Mouse (Mus musculus) hindbrain, postnatal 0 days (tissue): ENCODE measurements around the gene Gm5580. TPM values are rescaled to one million over a fixed set of nuclear protein-coding genes. Genes with fewer than 3 reads are reported as not detected.
"Not testable (repeated sequence)": the region's sequence is repeated elsewhere in the genome, so short reads cannot be mapped to it uniquely, and the experiment has no call there.

ENCODE experiments used
- ATAC-seq: fragments of 200-750 bp; cut with Nextera tagmentation; 2 replicates; pipeline ENCODE4 v1.8.0; 2017; ENCODE audit warnings: mild to moderate bottlenecking, moderate TSS enrichment, moderate library complexity
- DNase-seq: peaks from one replicate; pipeline ENCODE4 v3.0.0-alpha.2; 2015; ENCODE audit warnings: low spot score
- H3K27ac ChIP-seq: fragments of 300-500 bp; sonication (generic); 2 replicates; pipeline ENCODE4 v1.5.1; 2014; ENCODE audit warnings: mild to moderate bottlenecking
- H3K27me3 ChIP-seq: fragments of 300-500 bp; sonication (generic); 2 replicates; pipeline ENCODE4 v1.6.1; 2014; ENCODE audit warnings: low read length, mixed read lengths; ENCODE audit not compliant: insufficient read depth
- H3K36me3 ChIP-seq: fragments of 300-500 bp; sonication (generic); 2 replicates; pipeline ENCODE4 v1.6.1; 2014; ENCODE audit warnings: low read length, mixed read lengths; ENCODE audit not compliant: insufficient read depth
- H3K4me1 ChIP-seq: fragments of 300-500 bp; sonication (generic); 2 replicates; pipeline ENCODE4 v1.6.1; 2014; ENCODE audit warnings: antibody characterized with exemption, low read length, mixed read lengths; ENCODE audit not compliant: insufficient read depth
- H3K4me2 ChIP-seq: fragments of 300-500 bp; sonication (generic); 2 replicates; pipeline ENCODE4 v1.6.1; 2014; ENCODE audit warnings: low read depth, mild to moderate bottlenecking, low read length, moderate library complexity, mixed read lengths
- H3K4me3 ChIP-seq: fragments of 300-500 bp; sonication (generic); 2 replicates; pipeline ENCODE4 v1.5.1; 2014; ENCODE audit warnings: low read length
- H3K9ac ChIP-seq: fragments of 300-500 bp; sonication (generic); replicated peaks from 2 replicates; pipeline ENCODE4 v1.6.1; 2014; ENCODE audit warnings: mild to moderate bottlenecking, low read length, moderate library complexity, mixed read lengths
- H3K9me3 ChIP-seq: fragments of 300-500 bp; sonication (generic); 2 replicates; pipeline ENCODE4 v1.6.1; 2016; ENCODE audit warnings: low read length, mixed read lengths
- CTCF ChIP-seq: IDR thresholded peaks from 2 replicates; pipeline ENCODE4 v1.5.1; 2016; ENCODE audit warnings: antibody characterized with exemption, control low read depth, low read depth
- WGBS: fragments of 180-500 bp; shearing (Covaris S2); extraction: QIAGEN DNeasy Blood & Tissue Kit; methylation state at CpG from one replicate; pipeline ENCODE4 v1.1.7; 2014; 5-methylcytosine and 5-hydroxymethylcytosine counted together
- polyA plus RNA-seq: library from polyadenylated mRNA; unstranded; fragments of >200 nt; fragmentation: Nextera tagmentation; extraction: Ambion mirVana; gene quantifications from 2 replicates; pipeline ENCODE4 v1.2.1, GENCODE M21; 2015
- total RNA-seq: library from RNA; depleted of rRNA; stranded (reverse); fragments of >200 nt; gene quantifications from 2 replicates; pipeline ENCODE4 v1.2.3, GENCODE M21; 2014; rRNA removed

Gene Gm5580
- total and polyA plus RNA-seq, 2 experiments from 2014 or later: 0.36 TPM; not detected in 1

DNA sequence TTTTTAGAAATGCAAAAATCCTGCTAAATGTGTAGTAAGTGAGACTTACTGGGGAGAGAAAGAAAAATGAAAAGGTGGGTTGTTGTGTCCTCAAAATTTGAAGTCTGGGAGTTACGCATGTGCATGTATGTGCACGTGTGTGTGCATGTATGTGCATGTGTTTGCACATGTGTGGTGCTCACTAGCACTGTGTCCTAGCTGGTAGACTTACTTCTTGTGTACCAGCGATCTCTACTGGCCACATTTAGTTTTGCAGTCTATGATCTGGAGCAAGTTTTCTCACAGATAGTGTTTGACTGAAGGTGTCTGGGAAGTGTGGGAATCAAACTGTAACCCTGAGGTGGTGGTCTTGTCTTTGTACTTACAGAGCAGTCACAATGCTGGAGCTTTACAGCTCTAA lies 18.9 kb downstream of the Gm5580 start:
- Histone ChIP-seq H3K9me3 (no peaks in the 10 kb centered on the region), H3K4me3 (no peak overlapping the region), H3K27ac (no peak overlapping the region), H3K27me3 (no peaks in the 10 kb centered on the region), H3K36me3 (no peaks in the 10 kb centered on the region), H3K4me1 (no peaks in the 10 kb centered on the region), H3K9ac (no peak overlapping the region), H3K4me2 (no peak overlapping the region)
- ATAC-seq (no peak), DNase-seq (peak; percentile 72)
- TF ChIP-seq CTCF: peak; percentile 83
- WGBS: 24% methylated on average over 3 of the region's 3 CpGs

DNA sequence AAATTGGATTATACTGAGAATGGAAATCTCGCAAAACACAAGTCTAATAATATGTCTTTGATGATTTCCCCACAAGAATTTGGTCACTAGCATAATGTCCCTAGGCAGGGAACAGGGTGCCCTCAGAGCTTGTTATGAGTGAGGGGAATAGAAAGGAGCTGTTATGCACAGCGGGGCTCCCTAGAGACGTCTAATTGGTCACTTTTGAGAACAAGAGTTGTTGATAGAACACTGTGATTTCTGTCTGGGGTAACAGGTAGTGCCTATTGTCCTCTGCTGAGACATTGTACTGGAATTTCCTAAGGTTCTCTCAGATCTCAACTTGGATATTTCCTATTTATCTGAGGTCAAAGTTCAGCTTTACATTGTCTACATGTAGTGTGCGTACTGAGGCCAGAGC lies 33.2 kb downstream of the Gm5580 start, which contains the start of gene Olfr215:
Gene Olfr215 (minus strand): TSS at position 101 of the 400 bp plus-strand sequence.
- no peak for TF ChIP-seq CTCF
- Histone ChIP-seq H3K9me3 (no peaks in the 10 kb centered on the region), H3K4me3 (no peak within 1 kb of the TSS), H3K4me1 (no peaks in the 10 kb centered on the region), H3K36me3 (no peaks in the 10 kb centered on the region), H3K27ac (no peak within 1 kb of the TSS), H3K9ac (no peak within 1 kb of the TSS), H3K27me3 (no peaks in the 10 kb centered on the region), H3K4me2 (no peak within 1 kb of the TSS)
- ATAC-seq (no peak), DNase-seq (no peak)
- 59% methylated on average over 4 of the region's 4 CpGs for WGBS

DNA sequence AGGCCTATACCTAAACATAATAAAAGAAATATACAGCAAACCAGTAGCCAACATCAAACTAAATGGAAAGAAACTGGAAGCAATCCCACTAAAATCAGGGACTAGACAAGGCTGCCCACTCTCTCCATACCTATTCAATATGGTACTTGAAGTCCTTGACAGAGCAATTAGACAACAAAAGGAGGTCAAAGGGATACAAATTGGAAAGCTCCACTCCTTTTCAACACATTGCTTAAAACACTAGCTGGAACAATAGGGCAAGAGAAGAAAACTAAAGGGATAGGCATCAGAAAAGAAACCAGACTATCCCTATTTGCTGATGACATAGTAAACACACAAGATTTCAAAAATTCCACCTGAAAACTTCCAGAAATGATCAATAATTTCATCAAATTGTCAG lies 50.0 kb downstream of the Gm5580 start:
- not testable (repeated sequence) for H3K9me3 ChIP-seq, ATAC-seq, H3K27ac ChIP-seq, DNase-seq, H3K9ac ChIP-seq, H3K4me2 ChIP-seq, H3K4me1 ChIP-seq, H3K36me3 ChIP-seq, H3K27me3 ChIP-seq, H3K4me3 ChIP-seq

Other genes with a start within 250 kb of the Gm5580 start
- 116 and 118 TPM in 2 replicates for gene March8, start 213.1 kb upstream of the Gm5580 start, total RNA-seq
- gene March8, start 213.1 kb upstream of the Gm5580 start, polyA plus RNA-seq: 38.8 and 40.0 TPM in 2 replicates
- 1.7 and 8.1 TPM in 2 replicates for gene Alox5, start 90.0 kb upstream of the Gm5580 start, total RNA-seq
- 0.73 and 0.75 TPM in 2 replicates for gene Alox5, start 90.0 kb upstream of the Gm5580 start, polyA plus RNA-seq
- gene Olfr211, start 62.0 kb upstream of the Gm5580 start, total RNA-seq: not detected in 2 replicates
- not detected in 2 replicates for gene Olfr211, start 62.0 kb upstream of the Gm5580 start, polyA plus RNA-seq
- 0.29 TPM in 1 of 2 replicates, not detected in the other for gene Olfr212, start 44.6 kb upstream of the Gm5580 start, total RNA-seq
- 0.06 TPM in 1 of 2 replicates, not detected in the other for gene Olfr212, start 44.6 kb upstream of the Gm5580 start, polyA plus RNA-seq
- gene Olfr213, start 12.7 kb upstream of the Gm5580 start, total RNA-seq: not detected in 2 replicates
- gene Olfr213, start 12.7 kb upstream of the Gm5580 start, polyA plus RNA-seq: not detected in 2 replicates
- not detected in 2 replicates for gene Olfr214, start 3.1 kb downstream of the Gm5580 start, total RNA-seq
- not detected in 2 replicates for gene Olfr214, start 3.1 kb downstream of the Gm5580 start, polyA plus RNA-seq
- gene Olfr215, start 33.1 kb downstream of the Gm5580 start, total RNA-seq: not detected in 2 replicates
- gene Olfr215, start 33.1 kb downstream of the Gm5580 start, polyA plus RNA-seq: not detected in 2 replicates
- 50.8 and 52.0 TPM in 2 replicates for gene Zfp422, start 77.9 kb downstream of the Gm5580 start, total RNA-seq
- gene Zfp422, start 77.9 kb downstream of the Gm5580 start, polyA plus RNA-seq: 97.1 and 101 TPM in 2 replicates
- gene Depp1, start 99.5 kb downstream of the Gm5580 start, total RNA-seq: 6.8 and 27.5 TPM in 2 replicates
- gene Depp1, start 99.5 kb downstream of the Gm5580 start, polyA plus RNA-seq: 4.2 and 4.8 TPM in 2 replicates
- gene Rassf4, start 122.8 kb downstream of the Gm5580 start, total RNA-seq: 18.2 and 37.1 TPM in 2 replicates
- 29.4 and 32.1 TPM in 2 replicates for gene Rassf4, start 122.8 kb downstream of the Gm5580 start, polyA plus RNA-seq
- gene Tmem72, start 165.8 kb downstream of the Gm5580 start, total RNA-seq: 2.0 and 2.6 TPM in 2 replicates
- gene Tmem72, start 165.8 kb downstream of the Gm5580 start, polyA plus RNA-seq: 3.8 and 4.6 TPM in 2 replicates